Mouse (Mus musculus) midbrain, embryonic 12.5 days (tissue): ENCODE data around the gene Srp14. TPM values are rescaled to one million over a fixed set of nuclear protein-coding genes. Genes with fewer than 3 reads are reported as not detected.

Experiments
- ATAC-seq: fragments of 200-750 bp; cut with Nextera tagmentation; 2 replicates; pipeline ENCODE4 v1.8.0; 2017; ENCODE audit warnings: low read depth, moderate TSS enrichment, moderate library complexity; ENCODE audit not compliant: low FRiP score
- H3K27ac ChIP-seq: fragments of 300-500 bp; sonication (generic); replicated peaks from 2 replicates; pipeline ENCODE4 v1.5.1; 2016; ENCODE audit warnings: mild to moderate bottlenecking
- H3K27me3 ChIP-seq: fragments of 300-500 bp; sonication (generic); 2 replicates; pipeline ENCODE4 v1.6.1; 2016; ENCODE audit warnings: mild to moderate bottlenecking
- H3K36me3 ChIP-seq: fragments of 300-500 bp; sonication (generic); 2 replicates; pipeline ENCODE4 v1.6.1; 2016
- H3K4me1 ChIP-seq: fragments of 300-500 bp; sonication (generic); 2 replicates; pipeline ENCODE4 v1.6.1; 2016
- H3K4me2 ChIP-seq: fragments of 300-500 bp; sonication (generic); replicated peaks from 2 replicates; pipeline ENCODE4 v1.6.1; 2016; ENCODE audit warnings: mild to moderate bottlenecking, moderate library complexity
- H3K4me3 ChIP-seq: fragments of 300-500 bp; sonication (generic); 2 replicates; pipeline ENCODE4 v1.5.1; 2016; ENCODE audit warnings: mild to moderate bottlenecking
- H3K9ac ChIP-seq: fragments of 300-500 bp; sonication (generic); replicated peaks from 2 replicates; pipeline ENCODE4 v1.6.1; 2016; ENCODE audit warnings: mild to moderate bottlenecking, moderate library complexity
- H3K9me3 ChIP-seq: fragments of 300-500 bp; sonication (generic); 2 replicates; pipeline ENCODE4 v1.6.1; 2016; ENCODE audit warnings: mild to moderate bottlenecking
- WGBS: fragments of 180-500 bp; shearing (Covaris S2); methylation state at CpG from one replicate; pipeline ENCODE4 v1.1.7; 2016; 5-methylcytosine and 5-hydroxymethylcytosine counted together
- polyA plus RNA-seq: library from polyadenylated mRNA; unstranded; fragments of >200 nt; fragmentation: Nextera tagmentation; extraction: Ambion mirVana; gene quantifications from 2 replicates; pipeline ENCODE4 v1.2.1, GENCODE M21; 2016

Gene Srp14
- 280 and 286 TPM in 2 replicates for polyA plus RNA-seq

DNA sequence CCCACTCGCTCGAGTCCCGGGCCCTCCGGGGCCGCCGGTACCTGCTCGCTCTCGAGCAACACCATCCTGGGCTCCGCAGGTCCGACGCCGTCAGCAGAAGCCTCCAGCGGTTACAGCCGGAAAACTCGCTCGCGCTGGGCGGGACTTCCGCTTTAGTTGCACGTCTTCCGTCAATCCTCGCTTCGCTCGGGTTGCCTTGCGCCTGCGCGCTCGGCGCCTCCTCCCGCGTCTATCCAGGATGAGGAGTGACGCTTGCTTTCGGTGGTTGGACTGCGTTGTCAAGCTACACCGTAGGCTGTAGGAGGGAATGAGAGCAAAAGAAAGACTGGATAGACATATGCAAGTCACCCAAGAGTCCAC lies at the start of gene Srp14:
TSS of gene Srp14 (minus strand) at position 162 of the 360 bp plus-strand sequence.
- Histone ChIP-seq H3K9ac (peak within 1 kb of the TSS; percentile 89), H3K4me1 (peaks cover 10% of the 10 kb centered on the region), H3K9me3 (no peaks in the 10 kb centered on the region), H3K27me3 (peaks cover 4% of the 10 kb centered on the region; the same call in 1 of the 2 replicates), H3K4me3 (peak within 1 kb of the TSS; percentile 85), H3K27ac (peak within 1 kb of the TSS; percentile 77), H3K36me3 (peaks cover 25% of the 10 kb centered on the region), H3K4me2 (peak within 1 kb of the TSS; percentile 75)
- WGBS: under 1% methylated on average over 35 of the region's 35 CpGs
- peak; percentile 96 for ATAC-seq

DNA sequence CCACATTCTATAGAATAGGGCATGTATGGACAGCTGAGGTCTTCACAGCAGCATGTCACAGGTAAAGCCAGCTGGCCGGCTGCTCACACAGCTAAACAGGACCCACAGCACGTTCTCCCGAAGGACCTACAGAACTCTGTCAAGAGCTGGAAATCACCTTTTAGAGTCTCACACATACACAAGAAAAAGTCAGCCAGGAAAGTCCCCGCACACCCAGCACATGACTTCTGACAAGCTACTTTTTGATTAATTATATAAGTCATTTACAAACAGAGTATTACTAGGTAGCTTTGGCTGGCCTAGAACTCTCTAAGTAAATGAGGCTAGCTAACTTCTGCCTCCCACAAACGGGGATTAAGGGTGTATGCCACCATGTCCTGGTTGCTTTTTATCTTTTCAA lies 47.0 kb upstream of the Srp14 start:
- no peaks in the 10 kb centered on the region for H3K36me3 ChIP-seq
- H3K4me2 ChIP-seq: no peak overlapping the region
- no peak overlapping the region for H3K4me3 ChIP-seq
- no peak overlapping the region for H3K27ac ChIP-seq
- H3K9me3 ChIP-seq: no peaks in the 10 kb centered on the region
- WGBS: 92% methylated on average over 5 of the region's 5 CpGs
- no peak overlapping the region for H3K9ac ChIP-seq
- H3K4me1 ChIP-seq: peaks cover 31% of the 10 kb centered on the region
- no peak for ATAC-seq
- H3K27me3 ChIP-seq: no peaks in the 10 kb centered on the region

DNA sequence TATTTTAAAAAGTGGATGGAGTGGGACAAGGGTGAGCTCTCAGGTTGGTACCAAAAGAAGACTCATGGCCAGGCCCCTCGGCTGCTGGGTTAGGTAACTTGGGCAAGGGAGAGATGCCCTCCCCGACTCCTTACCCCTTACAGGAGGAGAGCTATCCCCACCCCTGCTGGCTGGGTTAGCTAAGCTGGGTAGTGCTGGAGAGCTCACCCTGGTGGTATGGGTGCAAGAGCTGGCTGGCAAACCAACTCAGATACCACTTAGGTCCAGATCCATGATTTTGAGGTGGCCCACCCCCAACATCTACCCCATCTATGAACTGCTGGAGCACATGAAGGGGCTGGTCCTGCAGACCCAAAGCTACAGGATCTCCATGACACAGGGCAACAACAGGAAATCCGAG lies 45.3 kb upstream of the Srp14 start:
- no peak for ATAC-seq
- 80% methylated on average over 3 of the region's 3 CpGs for WGBS
- Histone ChIP-seq H3K9me3 (no peaks in the 10 kb centered on the region), H3K4me3 (no peak overlapping the region), H3K4me2 (no peak overlapping the region), H3K27ac (no peak overlapping the region), H3K27me3 (no peaks in the 10 kb centered on the region), H3K36me3 (no peaks in the 10 kb centered on the region), H3K4me1 (peaks cover 23% of the 10 kb centered on the region), H3K9ac (no peak overlapping the region)

DNA sequence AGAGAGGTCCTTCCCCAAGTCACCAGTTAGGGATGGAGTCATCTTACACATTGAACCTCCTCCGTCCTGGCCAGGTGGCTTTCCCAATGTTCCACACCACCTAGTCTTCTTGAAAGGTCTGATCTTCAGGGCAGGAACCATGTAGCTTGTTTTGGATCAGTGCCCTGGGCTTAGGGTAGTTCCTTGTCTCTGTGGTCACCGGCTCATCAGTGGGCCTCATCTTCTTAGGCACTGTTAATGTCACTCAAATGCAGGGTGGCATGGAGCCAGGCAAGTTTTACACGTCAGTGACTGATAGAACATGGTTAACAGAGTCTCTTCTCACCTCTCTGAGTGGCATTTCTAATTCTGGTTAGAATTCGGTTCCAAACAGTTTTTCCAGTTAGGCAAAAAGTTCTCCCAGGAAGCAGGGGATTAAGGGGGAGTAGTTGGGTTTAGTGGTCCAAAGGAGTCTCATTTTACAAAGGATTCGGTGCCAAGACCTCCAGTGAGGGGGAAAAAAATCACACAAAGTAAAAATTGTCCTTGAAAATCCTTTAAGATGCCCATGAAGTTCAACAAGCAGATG lies 43.7 kb upstream of the Srp14 start:
- WGBS: 61% methylated on average over 5 of the region's 5 CpGs
- Histone ChIP-seq H3K4me1 (peaks cover 25% of the 10 kb centered on the region), H3K27me3 (no peaks in the 10 kb centered on the region), H3K27ac (no peak overlapping the region), H3K9ac (no peak overlapping the region), H3K9me3 (no peaks in the 10 kb centered on the region), H3K4me2 (no peak overlapping the region), H3K4me3 (no peak overlapping the region), H3K36me3 (no peaks in the 10 kb centered on the region)
- no peak for ATAC-seq

DNA sequence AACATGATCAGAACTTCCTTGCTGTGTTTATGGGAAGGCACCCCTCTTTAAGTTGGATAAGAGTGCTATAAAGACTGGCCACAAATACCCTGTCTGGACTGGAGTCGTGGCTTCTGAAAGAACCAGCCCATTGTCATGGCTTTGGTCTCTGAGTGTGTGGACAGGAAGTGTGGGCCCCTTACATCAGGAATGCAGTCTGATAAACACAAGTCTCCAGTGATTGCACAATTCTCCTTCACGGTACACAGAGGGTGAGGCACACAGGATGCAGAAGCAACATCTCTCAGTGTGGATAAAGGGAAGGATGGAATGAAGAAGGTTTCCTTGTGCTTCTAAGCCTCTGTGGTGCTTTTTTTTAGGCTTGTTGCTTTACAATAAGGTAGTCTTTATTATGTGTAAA lies 42.8 kb upstream of the Srp14 start:
- Histone ChIP-seq H3K9ac (no peak overlapping the region), H3K4me1 (peaks cover 25% of the 10 kb centered on the region), H3K4me2 (no peak overlapping the region), H3K27me3 (no peaks in the 10 kb centered on the region), H3K9me3 (no peaks in the 10 kb centered on the region), H3K36me3 (no peaks in the 10 kb centered on the region), H3K27ac (no peak overlapping the region), H3K4me3 (no peak overlapping the region)
- ATAC-seq: no peak
- WGBS: 52% methylated on average over 2 of the region's 2 CpGs

DNA sequence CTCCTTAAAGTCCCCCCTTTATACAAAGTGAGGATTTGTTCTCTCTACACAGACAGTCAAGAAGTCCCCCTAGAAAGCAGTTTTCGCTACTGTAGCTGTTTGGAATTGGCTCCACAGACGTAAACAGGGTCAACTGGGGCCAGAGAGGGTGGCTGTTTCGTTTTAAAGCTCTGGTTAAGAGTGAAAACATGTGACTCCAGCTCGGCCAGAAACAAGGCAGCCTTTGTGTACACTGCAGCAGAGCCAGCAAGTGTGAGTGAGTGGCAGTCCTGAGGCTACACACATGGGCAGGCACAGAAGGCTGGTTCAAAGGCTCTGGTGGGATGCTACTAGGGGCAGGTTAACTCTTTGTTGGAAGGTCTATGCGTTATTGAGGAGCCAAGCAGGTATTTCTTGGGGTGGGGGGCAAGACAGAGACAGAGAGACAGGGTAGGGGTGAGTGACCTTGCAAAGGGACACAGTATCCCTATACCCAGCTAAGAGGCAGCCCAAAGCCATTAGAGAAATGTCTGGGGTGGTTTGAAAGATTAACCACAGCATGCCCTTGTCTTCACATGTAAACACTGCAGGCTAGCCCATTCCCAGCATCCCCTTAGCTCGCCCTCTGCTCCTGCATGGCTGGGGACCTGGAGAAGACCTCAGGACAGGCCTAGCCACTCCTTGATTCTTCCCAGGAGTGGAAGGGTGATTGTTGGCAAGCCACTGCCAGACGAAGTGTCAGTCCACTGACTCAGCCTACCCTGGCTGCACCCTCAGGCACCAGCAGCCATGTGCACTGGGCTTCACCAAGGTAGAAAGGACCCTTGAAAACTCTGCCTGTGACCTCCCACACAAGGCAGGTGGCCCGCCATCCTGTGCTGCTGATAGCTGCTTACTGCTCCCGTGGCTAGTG lies 40.8 kb upstream of the Srp14 start:
- Histone ChIP-seq H3K4me1 (peaks cover 25% of the 10 kb centered on the region), H3K27ac (peak overlapping the region; percentile 67), H3K4me3 (no peak overlapping the region), H3K36me3 (no peaks in the 10 kb centered on the region), H3K9me3 (no peaks in the 10 kb centered on the region), H3K27me3 (no peaks in the 10 kb centered on the region), H3K9ac (no peak overlapping the region), H3K4me2 (no peak overlapping the region)
- 45% methylated on average over 9 of the region's 9 CpGs for WGBS
- ATAC-seq: peak; percentile 89

DNA sequence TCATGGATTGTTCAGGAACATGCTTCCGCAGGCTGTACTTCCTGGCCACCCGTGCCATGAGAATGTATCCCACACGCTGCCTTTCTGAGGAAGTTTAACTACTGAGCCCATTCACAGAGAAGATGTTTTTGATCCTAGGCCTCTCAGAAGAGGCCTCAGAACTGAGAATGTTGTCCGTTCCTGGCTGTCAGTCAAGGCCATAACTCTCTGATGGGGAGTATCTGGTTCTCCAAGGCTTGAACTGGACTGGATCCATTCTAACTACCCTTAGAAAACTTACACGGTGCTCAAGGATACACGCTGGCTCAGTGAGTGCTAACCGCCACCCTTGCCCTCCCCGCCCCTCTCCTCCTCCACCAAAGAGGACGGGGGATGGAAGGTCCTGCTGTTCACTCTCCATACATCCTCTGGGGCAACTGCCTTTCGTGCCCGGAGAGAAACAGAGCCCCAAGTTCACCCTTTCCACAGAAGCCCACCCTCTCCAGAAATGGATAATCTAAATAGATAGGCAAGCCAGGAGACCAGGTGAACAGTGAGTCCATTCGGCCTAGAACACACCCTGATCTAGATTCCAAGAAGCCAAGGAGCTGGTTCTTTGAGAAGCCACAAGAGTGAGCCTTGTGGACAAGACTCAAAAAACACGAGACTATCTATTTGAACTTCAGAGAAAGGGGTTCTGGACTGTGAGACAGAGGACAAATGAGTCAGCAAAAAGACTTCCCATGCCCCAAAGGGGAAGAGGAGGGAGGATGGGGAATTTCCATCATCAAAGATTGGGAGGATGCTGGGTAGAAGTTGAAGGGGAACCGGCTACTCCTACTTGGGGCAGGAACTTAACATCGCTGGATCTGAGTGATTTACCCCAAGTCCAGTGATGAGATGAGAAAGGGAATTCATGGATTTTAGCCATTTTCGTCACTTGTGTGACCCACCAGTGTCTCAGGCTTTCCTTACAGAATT lies 33.2 kb upstream of the Srp14 start:
- Histone ChIP-seq H3K27me3 (peaks cover 6% of the 10 kb centered on the region; the same call in 1 of the 2 replicates), H3K4me2 (no peak overlapping the region), H3K36me3 (no peaks in the 10 kb centered on the region), H3K9ac (no peak overlapping the region), H3K4me1 (peaks cover 14% of the 10 kb centered on the region), H3K9me3 (no peaks in the 10 kb centered on the region), H3K4me3 (no peak overlapping the region), H3K27ac (no peak overlapping the region)
- no peak for ATAC-seq
- WGBS: 80% methylated on average over 16 of the region's 16 CpGs

DNA sequence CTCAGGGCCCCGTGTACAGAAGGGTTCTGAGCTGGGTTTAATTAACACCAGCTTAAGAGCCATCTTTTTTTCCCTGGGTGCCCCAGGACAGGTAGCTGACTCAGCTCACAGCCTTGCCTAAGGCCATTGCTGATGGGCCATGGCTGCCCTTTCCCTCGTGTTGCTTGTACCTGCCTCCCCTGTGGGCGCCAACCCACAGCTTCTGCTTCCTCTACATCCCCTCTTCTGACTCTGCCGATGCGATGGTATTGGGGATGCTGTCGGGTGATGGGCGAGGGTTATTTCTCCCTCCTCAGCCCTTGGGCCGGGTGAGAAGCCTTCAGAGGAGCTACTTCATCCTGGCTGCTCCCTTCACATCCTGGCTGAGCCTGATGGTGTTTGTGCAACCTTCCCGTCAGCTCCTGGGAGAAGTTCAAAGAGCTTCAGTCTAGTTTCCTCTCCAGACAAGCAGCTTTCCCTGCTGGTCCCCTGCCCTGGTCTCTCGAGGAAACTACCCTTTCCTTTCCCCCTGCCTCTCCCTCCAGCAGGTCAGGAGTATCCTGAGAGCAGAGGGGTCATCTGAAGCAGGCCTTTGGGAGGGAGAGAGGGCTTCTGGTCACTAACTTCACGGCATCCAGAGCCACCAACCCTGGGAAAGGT lies 32.4 kb upstream of the Srp14 start:
- 65% methylated on average over 11 of the region's 11 CpGs for WGBS
- 0 out of 2 replicates have a peak overlapping the region, but pooled peaks have one; percentile 35 for H3K27ac ChIP-seq
- ATAC-seq: no peak

DNA sequence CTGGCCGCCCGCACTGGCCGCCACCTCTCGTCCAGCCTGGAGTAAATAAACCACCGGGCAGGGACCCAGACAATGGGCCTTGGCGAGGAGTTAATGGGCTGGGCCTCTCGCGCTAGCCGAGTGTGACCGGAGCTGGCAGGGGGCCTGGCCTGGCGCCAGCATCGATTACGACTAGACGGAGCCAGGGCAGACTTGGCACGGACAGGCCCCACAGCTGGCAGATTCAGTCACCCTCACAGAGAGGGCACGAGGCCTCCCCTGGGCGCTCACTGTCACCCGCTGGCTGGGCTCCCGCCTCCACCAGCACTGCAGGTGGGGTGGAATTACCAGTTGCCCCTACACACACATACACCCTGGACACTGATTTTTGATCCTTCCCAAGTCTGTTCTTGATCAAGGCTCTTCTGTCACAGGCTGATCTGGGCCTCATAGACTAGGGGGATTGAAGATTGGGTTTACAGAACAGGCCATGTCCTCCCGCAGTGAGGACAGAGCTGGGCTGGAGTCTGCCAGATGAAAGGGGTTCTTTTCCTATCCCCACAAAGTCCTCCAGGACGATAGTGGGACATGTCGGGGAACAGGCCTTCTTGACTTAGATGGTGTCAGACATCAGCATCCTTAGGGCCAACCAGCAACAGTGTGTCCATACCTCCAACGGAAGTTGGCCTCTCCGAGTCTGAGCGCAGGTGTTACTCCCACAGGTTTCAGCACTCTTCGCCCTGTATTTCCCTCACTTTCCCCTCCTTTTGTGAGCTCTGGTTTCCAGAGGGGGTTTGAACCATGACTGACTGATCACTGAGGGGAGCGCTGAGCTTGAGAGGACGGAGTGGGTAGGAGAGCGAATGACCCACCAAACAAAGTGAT lies 31.2 kb upstream of the Srp14 start:
- no peak overlapping the region for H3K4me3 ChIP-seq
- H3K9me3 ChIP-seq: no peaks in the 10 kb centered on the region
- no peaks in the 10 kb centered on the region for H3K36me3 ChIP-seq
- WGBS: 38% methylated on average over 29 of the region's 29 CpGs
- peak overlapping the region; percentile 69 for H3K27ac ChIP-seq
- ATAC-seq: peak; percentile 91
- H3K4me2 ChIP-seq: peak overlapping the region; percentile 32
- H3K9ac ChIP-seq: peak overlapping the region; percentile 34; the same call in 1 of the 2 replicates
- peaks cover 14% of the 10 kb centered on the region for H3K4me1 ChIP-seq
- H3K27me3 ChIP-seq: peaks cover 6% of the 10 kb centered on the region; the same call in 1 of the 2 replicates

More for the DNA sequence above, 32.4 kb upstream of the Srp14 start:
- Histone ChIP-seq H3K9me3 (no peaks in the 10 kb centered on the region), H3K4me3 (no peak overlapping the region), H3K9ac (no peak overlapping the region), H3K36me3 (no peaks in the 10 kb centered on the region), H3K4me1 (peaks cover 14% of the 10 kb centered on the region), H3K4me2 (no peak overlapping the region), H3K27me3 (peaks cover 6% of the 10 kb centered on the region; the same call in 1 of the 2 replicates)

DNA sequence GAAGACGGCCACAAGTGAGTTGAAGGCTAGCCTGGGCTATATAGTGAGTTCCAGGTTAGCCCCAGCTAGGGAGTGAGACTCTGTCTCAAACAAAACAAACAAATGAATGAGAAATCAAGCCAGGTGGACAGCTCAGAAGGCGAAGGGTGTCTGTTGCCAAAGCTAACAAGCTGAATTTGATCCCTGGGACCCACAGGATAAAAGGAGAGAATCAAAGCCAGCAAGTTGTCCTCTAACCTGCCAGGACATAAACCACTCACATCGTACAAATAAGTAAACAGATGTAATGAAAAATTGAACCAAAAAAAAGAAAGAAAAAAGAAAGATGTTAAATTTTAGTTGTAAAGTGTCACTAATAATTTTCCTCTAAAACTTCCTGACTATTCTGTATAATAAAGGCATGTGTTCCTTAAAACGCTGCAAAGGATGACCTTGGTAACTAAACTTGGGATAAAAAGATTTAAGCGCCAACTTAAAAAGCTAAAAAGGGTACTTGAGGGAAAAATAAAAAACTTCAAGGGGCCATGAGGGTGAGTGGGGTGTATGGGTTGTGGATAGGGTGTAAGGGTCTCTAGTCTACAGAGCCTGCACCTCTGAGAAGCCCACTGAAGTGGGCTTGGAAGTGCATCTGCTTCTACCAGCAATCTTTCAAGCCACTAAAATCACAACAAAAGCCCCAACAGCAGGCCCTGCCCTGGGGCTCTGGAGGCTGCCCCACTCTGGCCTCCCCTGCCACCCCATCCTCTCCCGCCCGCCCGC lies 30.4 kb upstream of the Srp14 start:
- Histone ChIP-seq H3K4me2 (peak overlapping the region; percentile 32), H3K4me1 (peaks cover 14% of the 10 kb centered on the region), H3K27me3 (peaks cover 6% of the 10 kb centered on the region; the same call in 1 of the 2 replicates), H3K9me3 (no peaks in the 10 kb centered on the region), H3K4me3 (no peak overlapping the region), H3K9ac (peak overlapping the region; percentile 34; the same call in 1 of the 2 replicates), H3K27ac (peak overlapping the region; percentile 69), H3K36me3 (no peaks in the 10 kb centered on the region)
- ATAC-seq: no peak
- 44% methylated on average over 8 of the region's 8 CpGs for WGBS
